Mouse (Mus musculus) forebrain, embryonic 10.5 days (tissue): ENCODE results near the gene Defb25. TPM values are rescaled to one million over a fixed set of nuclear protein-coding genes. Genes with fewer than 3 reads are reported as not detected.

Experiments used
- DNase-seq: peaks from one replicate; pipeline ENCODE4 v3.0.0-alpha.2; 2017; ENCODE audit warnings: low spot score; ENCODE audit errors: extremely low spot score
- H3K27ac ChIP-seq: fragments of 300-500 bp; sonication (generic); 2 replicates; pipeline ENCODE4 v1.5.1; 2016; ENCODE audit warnings: mild to moderate bottlenecking
- H3K27me3 ChIP-seq: fragments of 300-500 bp; sonication (generic); 2 replicates; pipeline ENCODE4 v1.6.1; 2016; ENCODE audit warnings: mild to moderate bottlenecking; ENCODE audit not compliant: poor library complexity, severe bottlenecking
- H3K36me3 ChIP-seq: fragments of 300-500 bp; sonication (generic); replicated peaks from 2 replicates; pipeline ENCODE4 v1.6.1; 2016; ENCODE audit warnings: mild to moderate bottlenecking, moderate library complexity
- H3K4me1 ChIP-seq: fragments of 300-500 bp; sonication (generic); 2 replicates; pipeline ENCODE4 v1.6.1; 2016
- H3K4me3 ChIP-seq: fragments of 300-500 bp; sonication (generic); 2 replicates; pipeline ENCODE4 v1.5.1; 2016; ENCODE audit warnings: mild to moderate bottlenecking, moderate library complexity
- H3K9me3 ChIP-seq: fragments of 300-500 bp; sonication (generic); 2 replicates; pipeline ENCODE4 v1.6.1; 2016; ENCODE audit warnings: mild to moderate bottlenecking, moderate library complexity
- WGBS: fragments of 180-500 bp; shearing (Covaris S2); methylation state at CpG from one replicate; pipeline ENCODE4 v1.1.7; 2016; 5-methylcytosine and 5-hydroxymethylcytosine counted together
- polyA plus RNA-seq: library from polyadenylated mRNA; unstranded; fragments of >200 nt; fragmentation: Nextera tagmentation; extraction: Ambion mirVana; gene quantifications from 2 replicates; pipeline ENCODE4 v1.2.1, GENCODE M21; 2016

The Defb25 gene
- polyA plus RNA-seq, 1 experiment from 2014 or later = not detected

GRCm38 (mm10) chr2:152639406-152640113 is 16.7 kb upstream of the Defb25 start:
- 23% methylated on average over 11 of the region's 11 CpGs for WGBS
- Histone ChIP-seq H3K4me1 (peaks cover 15% of the 10 kb centered on the region), H3K9me3 (no peaks in the 10 kb centered on the region), H3K4me3 (no peak overlapping the region), H3K27ac (peak overlapping the region; percentile 72), H3K36me3 (no peaks in the 10 kb centered on the region), H3K27me3 (peaks cover 10% of the 10 kb centered on the region)
- no peak for DNase-seq

GRCm38 (mm10) chr2:152638865-152639264 is 16.0 kb upstream of the Defb25 start:
- no peak for DNase-seq
- no peak overlapping the region for H3K4me3 ChIP-seq
- peaks cover 15% of the 10 kb centered on the region for H3K27me3 ChIP-seq
- H3K4me1 ChIP-seq = peaks cover 15% of the 10 kb centered on the region
- 67% methylated on average over 6 of the region's 6 CpGs for WGBS
- H3K36me3 ChIP-seq = no peaks in the 10 kb centered on the region
- H3K27ac ChIP-seq = peak overlapping the region; percentile 72; the same call in 1 of the 2 replicates
- H3K9me3 ChIP-seq = no peaks in the 10 kb centered on the region

GRCm38 (mm10) chr2:152637381-152637780 is 14.5 kb upstream of the Defb25 start:
- peaks cover 30% of the 10 kb centered on the region for H3K27me3 ChIP-seq
- WGBS = 88% methylated on average over 4 of the region's 4 CpGs
- no peaks in the 10 kb centered on the region for H3K36me3 ChIP-seq
- H3K4me3 ChIP-seq = no peak overlapping the region
- H3K27ac ChIP-seq = no peak overlapping the region
- no peaks in the 10 kb centered on the region for H3K9me3 ChIP-seq
- H3K4me1 ChIP-seq = peaks cover 23% of the 10 kb centered on the region
- DNase-seq = no peak

- H3K36me3 ChIP-seq = no peaks in the 10 kb centered on the region
- 93% methylated on average over 6 of the region's 6 CpGs for WGBS
- no peak overlapping the region for H3K27ac ChIP-seq
- H3K27me3 ChIP-seq = peaks cover 33% of the 10 kb centered on the region
- no peak for DNase-seq
- peaks cover 23% of the 10 kb centered on the region for H3K4me1 ChIP-seq
- H3K9me3 ChIP-seq = no peaks in the 10 kb centered on the region
- H3K4me3 ChIP-seq = no peak overlapping the region
Measured at GRCm38 (mm10) chr2:152637006-152637322, 14.1 kb upstream of the Defb25 start.

GRCm38 (mm10) chr2:152636246-152637005 is 13.6 kb upstream of the Defb25 start:
- H3K4me3 ChIP-seq = no peak overlapping the region
- peaks cover 23% of the 10 kb centered on the region for H3K4me1 ChIP-seq
- no peaks in the 10 kb centered on the region for H3K9me3 ChIP-seq
- 80% methylated on average over 23 of the region's 23 CpGs for WGBS
- H3K36me3 ChIP-seq = no peaks in the 10 kb centered on the region
- DNase-seq = no peak
- peaks cover 33% of the 10 kb centered on the region for H3K27me3 ChIP-seq
- no peak overlapping the region for H3K27ac ChIP-seq

GRCm38 (mm10) chr2:152634311-152634710 is 11.5 kb upstream of the Defb25 start:
- Histone ChIP-seq H3K9me3 (no peaks in the 10 kb centered on the region), H3K27ac (no peak overlapping the region), H3K4me3 (no peak overlapping the region), H3K4me1 (peaks cover 13% of the 10 kb centered on the region), H3K27me3 (peaks cover 42% of the 10 kb centered on the region), H3K36me3 (no peaks in the 10 kb centered on the region)
- 77% methylated on average over 29 of the region's 29 CpGs for WGBS
- DNase-seq = no peak

GRCm38 (mm10) chr2:152633334-152633733 is 10.5 kb upstream of the Defb25 start:
- H3K36me3 ChIP-seq = no peaks in the 10 kb centered on the region
- peaks cover 52% of the 10 kb centered on the region for H3K27me3 ChIP-seq
- no peak overlapping the region for H3K4me3 ChIP-seq
- 51% methylated on average over 17 of the region's 17 CpGs for WGBS
- no peak for DNase-seq
- peaks cover 8% of the 10 kb centered on the region for H3K4me1 ChIP-seq
- no peaks in the 10 kb centered on the region for H3K9me3 ChIP-seq
- H3K27ac ChIP-seq = 0 out of 2 replicates have a peak overlapping the region, but pooled peaks have one; percentile 6

- H3K27ac ChIP-seq = no peak overlapping the region
- H3K4me1 ChIP-seq = peaks cover 36% of the 10 kb centered on the region
- 92% methylated on average over 6 of the region's 6 CpGs for WGBS
- H3K36me3 ChIP-seq = no peaks in the 10 kb centered on the region
- no peak overlapping the region for H3K4me3 ChIP-seq
- DNase-seq = no peak
- H3K9me3 ChIP-seq = no peaks in the 10 kb centered on the region
- peaks cover 80% of the 10 kb centered on the region for H3K27me3 ChIP-seq
Measured at GRCm38 (mm10) chr2:152629904-152630303, 7.1 kb upstream of the Defb25 start.

GRCm38 (mm10) chr2:152629239-152629638 is 6.4 kb upstream of the Defb25 start:
- WGBS = 74% methylated on average over 3 of the region's 3 CpGs
- Histone ChIP-seq H3K27ac (no peak overlapping the region), H3K4me3 (no peak overlapping the region), H3K27me3 (peaks cover 79% of the 10 kb centered on the region), H3K4me1 (peaks cover 36% of the 10 kb centered on the region), H3K36me3 (no peaks in the 10 kb centered on the region), H3K9me3 (no peaks in the 10 kb centered on the region)
- no peak for DNase-seq

- WGBS = 39% methylated on average over 17 of the region's 17 CpGs
- no peak overlapping the region for H3K4me3 ChIP-seq
- no peaks in the 10 kb centered on the region for H3K9me3 ChIP-seq
- peaks cover 30% of the 10 kb centered on the region for H3K4me1 ChIP-seq
- H3K27me3 ChIP-seq = peaks cover 72% of the 10 kb centered on the region
- DNase-seq = no peak
- no peak overlapping the region for H3K27ac ChIP-seq
- H3K36me3 ChIP-seq = no peaks in the 10 kb centered on the region
Measured at GRCm38 (mm10) chr2:152628066-152628465, 5.2 kb upstream of the Defb25 start.

GRCm38 (mm10) chr2:152626774-152627591 is 4.1 kb upstream of the Defb25 start, which contains the start of gene Rem1:
Gene Rem1 (plus strand): TSS chr2:152626951.
- H3K27me3 ChIP-seq = peaks cover 65% of the 10 kb centered on the region

GRCm38 (mm10) chr2:152625256-152625655 is 2.4 kb upstream of the Defb25 start:
- DNase-seq = no peak
- H3K9me3 ChIP-seq = no peaks in the 10 kb centered on the region
- WGBS = 15% methylated on average over 1 of the region's 1 CpGs
- H3K36me3 ChIP-seq = no peaks in the 10 kb centered on the region
- H3K4me1 ChIP-seq = peaks cover 28% of the 10 kb centered on the region
- peaks cover 65% of the 10 kb centered on the region for H3K27me3 ChIP-seq
- H3K4me3 ChIP-seq = no peak overlapping the region
- no peak overlapping the region for H3K27ac ChIP-seq

More at GRCm38 (mm10) chr2:152626774-152627591, 4.1 kb upstream of the Defb25 start, which contains the start of gene Rem1:
- peaks cover 28% of the 10 kb centered on the region for H3K4me1 ChIP-seq
- no peaks in the 10 kb centered on the region for H3K9me3 ChIP-seq
- DNase-seq = peak; percentile 43
- no peaks in the 10 kb centered on the region for H3K36me3 ChIP-seq
- H3K27ac ChIP-seq = peak within 1 kb of the TSS; percentile 37; the same call in 1 of the 2 replicates
- 2% methylated on average over 59 of the region's 59 CpGs for WGBS
- peak within 1 kb of the TSS; percentile 53 for H3K4me3 ChIP-seq
